Mouse (Mus musculus) kidney, embryonic 15.5 days (tissue): ENCODE measurements around the gene Klhdc8a. TPM values are rescaled to one million over a fixed set of nuclear protein-coding genes. Genes with fewer than 3 reads are reported as not detected.

Experiments used
- ATAC-seq: fragments of 200-750 bp; cut with Nextera tagmentation; replicated peaks from 2 replicates; pipeline ENCODE4 v1.8.0; 2017; ENCODE audit warnings: moderate TSS enrichment; ENCODE audit not compliant: low FRiP score
- H3K27ac ChIP-seq: fragments of 300-500 bp; sonication (generic); 2 replicates; pipeline ENCODE4 v1.5.1; 2015; ENCODE audit warnings: mild to moderate bottlenecking, inconsistent platforms
- H3K27me3 ChIP-seq: fragments of 300-500 bp; sonication (generic); 2 replicates; pipeline ENCODE4 v1.6.1; 2015; ENCODE audit warnings: inconsistent platforms
- H3K36me3 ChIP-seq: fragments of 300-500 bp; sonication (generic); 2 replicates; pipeline ENCODE4 v1.6.1; 2015; ENCODE audit warnings: inconsistent platforms
- H3K4me1 ChIP-seq: fragments of 300-500 bp; sonication (generic); 2 replicates; pipeline ENCODE4 v1.6.1; 2015; ENCODE audit warnings: inconsistent platforms
- H3K4me2 ChIP-seq: fragments of 300-500 bp; sonication (generic); 2 replicates; pipeline ENCODE4 v1.6.1; 2015; ENCODE audit warnings: moderate library complexity, mild to moderate bottlenecking, inconsistent platforms
- H3K4me3 ChIP-seq: fragments of 300-500 bp; sonication (generic); replicated peaks from 2 replicates; pipeline ENCODE4 v1.5.1; 2015; ENCODE audit warnings: mild to moderate bottlenecking, inconsistent platforms
- H3K9ac ChIP-seq: fragments of 300-500 bp; sonication (generic); 2 replicates; pipeline ENCODE4 v1.6.1; 2015; ENCODE audit warnings: mild to moderate bottlenecking, inconsistent platforms
- H3K9me3 ChIP-seq: fragments of 300-500 bp; sonication (generic); replicated peaks from 2 replicates; pipeline ENCODE4 v1.6.1; 2016; ENCODE audit warnings: inconsistent platforms
- WGBS: fragments of 180-500 bp; shearing (Covaris S2); methylation state at CpG from one replicate; pipeline ENCODE4 v1.1.7; 2015; ENCODE audit warnings: mixed read lengths; 5-methylcytosine and 5-hydroxymethylcytosine counted together
- polyA plus RNA-seq: library from polyadenylated mRNA; unstranded; fragments of >200 nt; fragmentation: Nextera tagmentation; extraction: Ambion mirVana; gene quantifications from 2 replicates; pipeline ENCODE4 v1.2.1, GENCODE M21; 2015

Gene Klhdc8a
- polyA plus RNA-seq, 1 experiment from 2014 or later = 1.6 TPM

- 38% methylated on average over 13 of the region's 13 CpGs for WGBS
- Histone ChIP-seq H3K9me3 (no peaks in the 10 kb centered on the region), H3K9ac (no peak overlapping the region), H3K4me1 (peaks cover 56% of the 10 kb centered on the region), H3K27me3 (no peaks in the 10 kb centered on the region), H3K27ac (peak overlapping the region; percentile 54; the same call in 1 of the 2 replicates), H3K4me2 (peak overlapping the region; percentile 29; the same call in 1 of the 2 replicates), H3K36me3 (no peaks in the 10 kb centered on the region), H3K4me3 (no peak overlapping the region)
- ATAC-seq = peak; percentile 43
These were observed 24.5 kb downstream of the Klhdc8a start for GRCm38 (mm10) chr1:132322711-132323542.

DNA sequence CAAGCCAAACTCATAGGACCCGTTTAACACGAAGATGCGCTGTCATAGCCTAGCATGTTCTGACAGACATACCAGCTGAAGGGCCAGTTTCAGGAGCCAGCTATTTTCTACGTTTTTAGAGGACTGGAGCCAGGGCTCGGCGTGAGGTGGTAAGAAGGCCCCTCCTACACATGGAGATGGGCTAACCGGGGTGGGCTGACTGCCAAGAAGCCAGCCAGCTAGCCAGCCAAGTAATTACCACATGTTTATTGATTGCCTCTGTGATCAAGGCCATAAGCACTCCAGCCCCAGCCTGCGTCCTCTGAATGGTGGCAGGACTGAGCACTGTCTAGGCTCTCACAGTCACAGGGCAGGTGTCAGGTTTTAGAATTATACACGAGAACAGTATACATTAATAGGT is 28.4 kb downstream of the Klhdc8a start:
- ATAC-seq = peak; percentile 29
- Histone ChIP-seq H3K4me2 (no peak overlapping the region), H3K4me3 (no peak overlapping the region), H3K9me3 (no peaks in the 10 kb centered on the region), H3K27me3 (0 out of 2 replicates have a peak, but pooled peaks cover 4% of the 10 kb centered on the region), H3K4me1 (peaks cover 37% of the 10 kb centered on the region), H3K36me3 (peaks cover 8% of the 10 kb centered on the region), H3K9ac (no peak overlapping the region), H3K27ac (0 out of 2 replicates have a peak overlapping the region, but pooled peaks have one; percentile 7)
- 42% methylated on average over 9 of the region's 9 CpGs for WGBS

DNA sequence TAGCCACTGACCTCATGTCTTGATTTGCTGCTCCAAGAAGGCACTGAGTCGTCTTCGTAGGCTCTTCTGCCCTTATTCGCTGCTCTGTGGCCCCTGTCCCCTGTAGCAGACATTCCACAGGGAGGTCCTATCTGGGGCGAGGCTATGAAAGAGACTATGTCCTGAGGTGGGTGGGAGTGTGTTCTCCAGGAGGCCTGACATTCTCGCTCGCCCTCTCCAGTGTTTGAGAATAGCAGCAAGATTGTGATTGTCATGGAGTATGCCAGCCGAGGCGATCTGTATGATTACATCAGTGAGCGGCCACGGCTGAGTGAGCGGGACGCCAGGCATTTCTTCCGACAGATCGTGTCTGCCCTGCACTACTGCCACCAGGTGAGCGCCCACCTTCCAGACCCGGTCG is 29.1 kb downstream of the Klhdc8a start:
- H3K4me1 ChIP-seq = peaks cover 34% of the 10 kb centered on the region
- no peak overlapping the region for H3K4me2 ChIP-seq
- 72% methylated on average over 17 of the region's 17 CpGs for WGBS
- no peak overlapping the region for H3K27ac ChIP-seq
- no peaks in the 10 kb centered on the region for H3K9me3 ChIP-seq
- no peak overlapping the region for H3K4me3 ChIP-seq
- ATAC-seq = 0 out of 2 replicates have a peak, but pooled peaks have one; percentile 9
- peaks cover 8% of the 10 kb centered on the region for H3K36me3 ChIP-seq
- H3K27me3 ChIP-seq = 0 out of 2 replicates have a peak, but pooled peaks cover 6% of the 10 kb centered on the region
- H3K9ac ChIP-seq = no peak overlapping the region

- Histone ChIP-seq H3K27ac (no peak overlapping the region), H3K27me3 (0 out of 2 replicates have a peak, but pooled peaks cover 6% of the 10 kb centered on the region), H3K9ac (no peak overlapping the region), H3K36me3 (peaks cover 8% of the 10 kb centered on the region), H3K4me1 (peaks cover 35% of the 10 kb centered on the region), H3K9me3 (no peaks in the 10 kb centered on the region), H3K4me3 (no peak overlapping the region), H3K4me2 (no peak overlapping the region)
- WGBS = 39% methylated on average over 3 of the region's 3 CpGs
- no peak for ATAC-seq
These were observed 30.1 kb downstream of the Klhdc8a start for GRCm38 (mm10) chr1:132328565-132328964.

- Histone ChIP-seq H3K4me2 (no peak overlapping the region), H3K4me3 (no peak overlapping the region), H3K4me1 (peaks cover 45% of the 10 kb centered on the region), H3K9me3 (no peaks in the 10 kb centered on the region), H3K36me3 (peaks cover 8% of the 10 kb centered on the region), H3K27ac (no peak overlapping the region), H3K27me3 (0 out of 2 replicates have a peak, but pooled peaks cover 6% of the 10 kb centered on the region), H3K9ac (no peak overlapping the region)
- 87% methylated on average over 7 of the region's 7 CpGs for WGBS
- no peak for ATAC-seq
These were observed 31.2 kb downstream of the Klhdc8a start for GRCm38 (mm10) chr1:132329656-132330055.

DNA sequence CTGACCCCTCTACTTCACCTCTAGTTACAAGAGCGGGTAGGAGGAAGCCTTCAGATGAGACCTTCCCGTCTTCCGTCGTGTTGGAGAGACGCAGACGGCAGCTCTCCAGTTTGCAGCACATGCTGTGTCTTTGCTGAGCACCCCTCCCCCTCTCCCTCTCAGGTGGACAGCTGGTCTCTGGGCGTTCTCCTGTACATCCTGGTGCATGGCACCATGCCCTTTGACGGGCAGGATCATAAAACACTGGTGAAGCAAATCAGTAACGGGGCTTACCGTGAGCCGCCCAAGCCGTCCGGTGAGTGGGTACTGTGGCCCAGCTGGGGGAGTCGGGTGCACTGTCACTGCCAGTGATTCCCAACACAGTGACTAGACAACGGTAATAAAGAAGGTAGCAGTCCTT is 32.0 kb downstream of the Klhdc8a start:
- Histone ChIP-seq H3K4me2 (no peak overlapping the region), H3K4me3 (no peak overlapping the region), H3K36me3 (peaks cover 8% of the 10 kb centered on the region), H3K27me3 (0 out of 2 replicates have a peak, but pooled peaks cover 6% of the 10 kb centered on the region), H3K27ac (no peak overlapping the region), H3K4me1 (peaks cover 52% of the 10 kb centered on the region), H3K9ac (no peak overlapping the region), H3K9me3 (no peaks in the 10 kb centered on the region)
- WGBS = 58% methylated on average over 15 of the region's 15 CpGs
- no peak for ATAC-seq

GRCm38 (mm10) chr1:132331283-132331682 is 32.9 kb downstream of the Klhdc8a start:
- 0 out of 2 replicates have a peak, but pooled peaks cover 6% of the 10 kb centered on the region for H3K27me3 ChIP-seq
- H3K4me3 ChIP-seq = no peak overlapping the region
- H3K9ac ChIP-seq = no peak overlapping the region
- H3K4me1 ChIP-seq = peaks cover 53% of the 10 kb centered on the region
- H3K4me2 ChIP-seq = no peak overlapping the region
- peaks cover 8% of the 10 kb centered on the region for H3K36me3 ChIP-seq
- no peaks in the 10 kb centered on the region for H3K9me3 ChIP-seq
- WGBS = 91% methylated on average over 17 of the region's 17 CpGs
- no peak overlapping the region for H3K27ac ChIP-seq
- no peak for ATAC-seq

GRCm38 (mm10) chr1:132333201-132333600 is 34.8 kb downstream of the Klhdc8a start:
- Histone ChIP-seq H3K4me1 (peaks cover 51% of the 10 kb centered on the region), H3K27ac (peak overlapping the region; percentile 83), H3K4me3 (no peak overlapping the region), H3K4me2 (no peak overlapping the region), H3K36me3 (peaks cover 8% of the 10 kb centered on the region), H3K9ac (no peak overlapping the region), H3K9me3 (no peaks in the 10 kb centered on the region), H3K27me3 (0 out of 2 replicates have a peak, but pooled peaks cover 6% of the 10 kb centered on the region)
- ATAC-seq = no peak
- 7% methylated on average over 2 of the region's 2 CpGs for WGBS

GRCm38 (mm10) chr1:132333675-132334141 is 35.3 kb downstream of the Klhdc8a start:
- peak; percentile 94 for ATAC-seq
- WGBS = 7% methylated on average over 4 of the region's 4 CpGs
- Histone ChIP-seq H3K9ac (no peak overlapping the region), H3K36me3 (peaks cover 8% of the 10 kb centered on the region), H3K4me1 (peaks cover 54% of the 10 kb centered on the region), H3K27ac (peak overlapping the region; percentile 83), H3K27me3 (0 out of 2 replicates have a peak, but pooled peaks cover 6% of the 10 kb centered on the region), H3K4me2 (0 out of 2 replicates have a peak overlapping the region, but pooled peaks have one; percentile 0), H3K9me3 (no peaks in the 10 kb centered on the region), H3K4me3 (no peak overlapping the region)

- peaks cover 57% of the 10 kb centered on the region for H3K4me1 ChIP-seq
- H3K36me3 ChIP-seq = peaks cover 8% of the 10 kb centered on the region
- no peak overlapping the region for H3K4me2 ChIP-seq
- 24% methylated on average over 6 of the region's 6 CpGs for WGBS
- peak; percentile 30 for ATAC-seq
- no peak overlapping the region for H3K9ac ChIP-seq
- 0 out of 2 replicates have a peak, but pooled peaks cover 6% of the 10 kb centered on the region for H3K27me3 ChIP-seq
- peak overlapping the region; percentile 83 for H3K27ac ChIP-seq
- no peak overlapping the region for H3K4me3 ChIP-seq
- no peaks in the 10 kb centered on the region for H3K9me3 ChIP-seq
These were observed 35.9 kb downstream of the Klhdc8a start for GRCm38 (mm10) chr1:132334178-132334801.

- H3K4me1 ChIP-seq = peaks cover 57% of the 10 kb centered on the region
- H3K4me3 ChIP-seq = no peak overlapping the region
- no peak for ATAC-seq
- H3K4me2 ChIP-seq = no peak overlapping the region; the same call in 1 of the 2 replicates
- no peaks in the 10 kb centered on the region for H3K9me3 ChIP-seq
- 0 out of 2 replicates have a peak, but pooled peaks cover 6% of the 10 kb centered on the region for H3K27me3 ChIP-seq
- peaks cover 8% of the 10 kb centered on the region for H3K36me3 ChIP-seq
- H3K9ac ChIP-seq = no peak overlapping the region
- 28% methylated on average over 12 of the region's 12 CpGs for WGBS
- H3K27ac ChIP-seq = peak overlapping the region; percentile 83
These were observed 37.0 kb downstream of the Klhdc8a start for GRCm38 (mm10) chr1:132335378-132335965.
